Mouse (Mus musculus) cerebellum, adult 9-10 months (tissue): Measurements from ENCODE around the gene P2ry13.
A peak's percentile ranks its signal among the peaks of the same experiment; 100 is the strongest.

Experiments used
- DNase-seq: peaks from one replicate; pipeline ENCODE4 v3.0.0; 2022

P2ry13 gene

DNA sequence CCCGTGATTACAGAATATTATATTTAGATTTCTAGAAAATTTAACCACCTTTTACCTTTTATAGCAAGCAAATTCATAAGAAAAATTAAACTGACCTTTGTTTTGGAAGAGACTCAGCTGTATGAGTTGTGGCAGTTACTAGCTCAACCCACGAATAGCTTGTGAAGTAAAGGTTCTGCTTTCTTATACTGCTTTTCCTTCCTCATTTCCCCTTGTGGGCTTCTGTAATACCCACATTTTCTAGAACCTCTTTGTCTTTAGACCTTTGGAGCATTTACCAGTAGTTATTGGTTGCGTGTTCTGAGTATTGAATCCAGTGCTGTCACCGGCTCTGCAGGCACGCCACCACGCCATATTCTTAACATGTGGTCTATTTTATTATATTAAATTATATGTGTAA is at the start of gene P2ry13:
P2ry13 (minus strand) TSS at position 156 of the 400 bp plus-strand sequence.
- no peak for DNase-seq

DNA sequence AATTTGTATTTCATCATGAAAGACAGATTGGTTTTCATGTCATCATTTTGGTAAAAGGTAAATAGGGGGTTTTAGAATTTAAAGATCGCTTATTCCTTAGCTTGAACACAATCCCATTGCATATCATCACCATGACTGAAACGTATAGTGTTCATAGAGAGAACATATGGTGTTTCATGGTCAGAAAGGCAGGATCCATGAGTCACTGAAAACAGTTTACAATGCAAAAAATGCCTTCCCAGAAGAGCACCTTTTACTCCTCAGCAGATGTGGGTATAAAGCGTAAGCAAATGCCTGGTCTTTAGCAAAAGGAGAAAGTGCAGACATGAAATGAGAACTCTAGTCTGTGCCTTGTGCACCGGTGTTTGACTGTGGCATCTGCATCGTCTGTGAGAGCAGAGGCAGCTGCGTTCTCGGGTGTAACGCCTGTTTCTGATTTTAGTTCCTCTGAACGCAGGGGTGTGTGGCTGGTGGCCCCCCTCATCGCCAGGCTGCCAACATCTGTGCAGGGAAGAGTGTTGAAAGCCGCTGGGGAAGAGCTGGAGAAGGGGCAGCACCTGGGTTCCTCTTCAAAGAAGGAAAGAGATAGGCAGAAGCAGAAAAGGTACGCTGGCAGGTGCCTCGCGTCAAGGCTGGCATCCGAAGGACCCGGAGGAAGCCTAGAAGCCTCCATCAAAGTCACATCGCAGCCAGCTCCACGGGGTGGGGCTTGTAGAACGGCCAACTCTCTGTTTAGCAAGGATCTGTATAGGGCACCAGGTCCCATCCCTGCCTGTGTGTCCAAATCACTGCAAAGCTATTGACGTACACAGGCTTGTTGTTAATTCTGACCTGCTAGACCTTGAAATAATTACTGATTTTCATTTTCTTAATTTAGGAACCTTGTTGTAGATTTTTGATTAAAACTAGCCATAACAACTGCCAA is 47.3 kb upstream of the P2ry13 start:
- DNase-seq: no peak

DNA sequence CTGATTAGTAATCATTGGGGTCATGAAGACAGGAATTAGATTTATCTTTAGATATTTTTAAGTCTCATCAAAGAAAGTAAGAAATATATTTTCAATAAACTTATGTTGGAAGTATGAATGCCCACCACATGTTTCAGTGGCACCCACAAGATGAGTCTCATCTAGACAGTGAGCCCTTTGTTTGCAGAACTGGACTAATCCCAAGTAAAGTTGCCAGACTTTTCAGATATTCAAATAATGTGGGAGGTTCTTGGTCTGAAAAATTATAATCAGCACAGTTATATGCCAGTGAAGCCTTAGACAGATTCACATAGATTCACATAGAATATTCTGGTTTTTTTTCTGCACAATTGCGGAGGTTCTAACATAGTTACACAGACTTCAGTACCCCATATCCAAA is 39.8 kb upstream of the P2ry13 start:
- DNase-seq: no peak

DNA sequence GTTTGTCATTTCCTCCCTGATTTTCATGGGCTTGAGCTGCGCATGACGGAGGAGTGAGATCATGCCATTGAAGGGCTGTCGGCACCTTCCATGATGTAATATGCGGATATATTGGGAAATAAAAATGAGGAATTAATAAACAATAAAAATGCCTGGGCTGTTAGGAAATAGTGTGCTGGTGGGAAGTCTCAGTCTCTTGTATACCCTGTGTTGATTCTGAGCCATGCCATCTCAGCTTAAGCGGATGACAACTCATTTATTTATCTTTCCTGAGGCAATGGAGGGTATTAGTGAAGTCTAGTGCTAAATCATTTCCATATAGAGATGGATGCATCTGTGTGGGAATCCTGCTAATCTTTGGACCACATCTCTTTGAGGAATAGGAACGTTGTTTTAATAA is 37.3 kb upstream of the P2ry13 start:
- DNase-seq: no peak

DNA sequence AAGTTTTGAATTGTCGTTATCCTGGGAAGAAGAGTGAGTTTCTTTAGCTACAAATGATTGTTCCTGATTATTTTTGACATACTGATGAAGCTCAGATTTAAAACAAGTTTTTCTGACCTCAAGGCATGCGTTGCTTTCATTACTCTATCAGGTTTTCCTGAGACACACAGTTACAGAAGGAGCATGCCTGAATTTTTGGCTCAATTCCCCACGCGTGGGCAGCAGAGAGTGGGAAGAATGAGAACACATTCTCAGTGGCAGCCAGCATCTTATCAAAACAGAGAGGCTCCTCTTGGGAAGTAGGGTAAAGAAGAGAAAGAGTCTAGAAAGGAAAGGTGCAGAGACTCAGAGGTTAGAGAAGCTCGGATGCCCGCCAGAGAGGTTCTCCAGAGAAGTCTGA is 32.7 kb upstream of the P2ry13 start:
- DNase-seq: peak; percentile 52

DNA sequence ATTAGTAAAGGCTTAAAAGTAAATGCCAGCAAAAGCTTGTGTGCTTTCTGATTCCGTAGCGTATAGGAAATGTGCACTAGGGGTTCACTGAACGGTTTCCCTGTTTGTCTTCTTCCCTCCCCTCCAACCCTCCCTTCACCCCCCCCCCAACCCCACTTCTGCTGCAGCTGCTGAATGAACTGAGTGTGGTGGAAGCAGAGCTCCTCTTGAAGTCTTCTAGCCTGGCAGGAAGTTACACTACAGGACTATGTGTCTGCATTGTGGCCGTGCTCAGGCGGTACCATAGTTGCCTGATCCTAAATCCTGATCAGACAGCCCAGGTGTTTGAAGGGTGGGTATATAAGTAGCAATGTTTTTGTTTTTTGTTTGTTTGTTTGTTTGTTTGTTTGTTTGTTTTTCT is 24.2 kb upstream of the P2ry13 start:
- no peak for DNase-seq

DNA sequence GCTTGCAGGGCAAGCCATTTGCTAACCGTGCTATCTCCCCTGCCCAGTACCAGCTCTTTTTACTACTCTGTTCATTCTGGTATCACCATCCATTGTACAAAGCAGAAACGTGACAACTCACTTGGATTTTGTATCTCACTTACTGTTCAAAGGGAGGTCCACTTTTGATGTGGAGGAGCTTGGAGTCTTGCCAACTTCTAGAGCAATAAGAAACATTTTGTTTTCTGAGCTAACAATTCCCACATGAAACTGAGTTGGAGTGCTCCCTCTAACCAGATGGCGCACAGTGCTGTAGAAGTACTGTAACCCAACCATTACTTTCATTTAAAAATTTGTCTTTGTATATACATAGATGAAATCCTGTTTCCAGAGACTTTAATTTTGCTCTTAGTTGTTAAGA is 20.2 kb upstream of the P2ry13 start:
- no peak for DNase-seq

DNA sequence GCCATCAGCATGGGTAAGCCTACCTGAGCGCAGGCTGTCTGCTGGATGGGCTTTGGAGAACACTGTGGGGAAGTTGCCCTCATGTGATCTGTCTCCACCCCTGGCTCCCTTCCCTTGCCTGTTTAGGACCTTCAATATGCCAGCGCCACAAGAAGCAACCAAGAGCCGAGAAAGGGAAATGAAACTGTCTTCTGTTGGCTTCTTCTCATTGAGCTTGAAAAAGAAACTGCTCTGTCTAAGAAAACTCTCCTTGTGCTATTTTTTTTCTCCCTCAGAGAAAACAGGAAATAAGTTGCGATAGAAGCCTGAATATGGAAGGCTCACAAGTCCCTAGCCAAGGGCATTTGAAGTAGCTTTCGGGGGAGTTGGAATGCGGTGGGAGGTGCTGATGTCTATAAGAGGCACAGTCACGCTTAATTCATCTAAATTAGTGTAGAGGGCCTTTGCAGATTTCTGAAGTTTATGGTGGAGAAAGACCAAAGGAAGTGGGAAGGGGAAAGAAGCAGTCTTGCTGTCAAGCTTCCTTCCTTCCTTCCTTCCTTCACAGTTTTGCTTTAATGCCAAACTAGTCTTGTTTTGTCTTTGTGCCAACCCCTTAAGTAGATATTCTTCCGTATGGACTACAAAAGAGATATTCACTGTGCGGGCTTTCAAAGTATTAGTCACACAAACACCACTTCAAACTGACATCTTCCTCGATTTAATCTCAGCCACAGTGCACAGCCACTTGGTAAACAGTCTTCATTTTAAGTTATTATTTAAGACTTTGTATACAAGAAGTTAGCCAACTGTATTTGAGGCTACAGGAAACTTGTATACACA is 18.3 kb upstream of the P2ry13 start:
- DNase-seq: no peak

DNA sequence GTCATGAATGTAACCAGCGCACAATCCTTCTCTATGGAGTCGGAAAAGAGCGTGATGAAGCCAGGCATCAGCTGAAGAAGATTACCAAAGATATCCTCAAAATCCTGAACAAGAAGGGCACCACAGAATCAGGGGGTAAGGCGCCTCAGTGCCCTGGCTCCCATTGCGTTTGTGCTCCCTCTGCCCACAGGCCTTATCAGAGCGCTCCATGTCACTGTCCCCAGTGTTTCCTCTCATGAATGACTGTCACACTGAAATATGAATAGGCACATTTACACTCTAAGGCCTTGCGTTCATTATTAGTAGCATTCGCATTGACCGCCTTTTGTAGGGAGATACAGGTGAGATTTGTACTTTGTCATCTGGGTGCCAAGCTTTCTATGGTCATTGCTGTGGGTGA is 17.0 kb upstream of the P2ry13 start:
- DNase-seq: no peak

DNA sequence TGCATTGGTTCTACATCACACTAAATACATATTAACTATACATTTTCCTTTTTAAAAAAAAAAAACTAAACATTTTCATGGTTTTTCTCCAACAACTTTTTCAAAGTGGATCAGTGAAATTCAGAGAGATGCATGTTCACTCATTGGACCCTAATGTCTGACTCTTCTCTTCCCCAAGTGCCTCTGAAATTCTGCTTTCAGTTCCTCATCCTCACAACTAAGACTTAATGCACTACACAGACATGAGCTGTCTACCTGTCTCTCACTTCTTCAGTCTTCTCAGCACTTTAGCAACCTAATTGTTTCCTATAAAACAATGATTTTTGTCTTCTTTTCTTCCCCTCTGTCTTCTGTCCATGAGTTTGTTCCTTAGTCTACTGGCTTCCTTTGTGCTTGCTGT is 14.7 kb upstream of the P2ry13 start:
- no peak for DNase-seq

DNA sequence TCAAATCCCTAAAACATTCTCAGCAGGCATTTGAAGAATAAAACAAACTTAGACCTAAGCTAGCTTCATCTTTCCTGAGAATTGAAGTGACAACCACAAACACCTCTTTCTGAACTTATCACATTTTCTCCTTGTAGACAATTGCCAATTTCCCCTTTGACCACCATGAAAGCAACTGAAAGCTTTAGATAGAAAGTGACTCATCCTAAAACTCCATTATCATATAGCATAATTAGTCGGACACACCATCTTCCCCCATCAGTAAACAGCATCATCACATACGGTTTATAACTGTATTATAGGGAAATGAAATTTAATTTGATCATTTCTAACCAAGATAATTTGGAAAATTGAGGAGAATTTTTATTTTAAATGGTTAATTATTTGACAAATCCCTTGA is 11.6 kb upstream of the P2ry13 start:
- no peak for DNase-seq

DNA sequence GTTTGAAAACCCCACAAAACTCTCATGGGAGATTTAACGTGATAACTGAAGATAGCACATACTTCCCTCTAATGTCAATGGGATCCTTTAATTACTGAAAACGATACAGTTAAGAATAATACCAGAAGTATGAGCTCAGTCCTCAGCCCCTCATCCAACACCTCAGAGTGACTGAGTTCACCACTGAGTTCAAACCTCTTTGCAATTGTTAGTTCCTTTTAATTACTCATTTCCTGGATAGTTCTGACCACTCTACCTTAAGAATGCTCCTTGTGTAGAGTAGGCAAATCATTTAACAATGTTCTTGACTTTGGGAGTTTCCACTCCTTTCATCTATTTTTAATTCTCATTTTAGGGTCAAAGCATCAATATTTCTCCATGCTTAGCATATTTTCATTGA is 8.6 kb upstream of the P2ry13 start:
- no peak for DNase-seq

DNA sequence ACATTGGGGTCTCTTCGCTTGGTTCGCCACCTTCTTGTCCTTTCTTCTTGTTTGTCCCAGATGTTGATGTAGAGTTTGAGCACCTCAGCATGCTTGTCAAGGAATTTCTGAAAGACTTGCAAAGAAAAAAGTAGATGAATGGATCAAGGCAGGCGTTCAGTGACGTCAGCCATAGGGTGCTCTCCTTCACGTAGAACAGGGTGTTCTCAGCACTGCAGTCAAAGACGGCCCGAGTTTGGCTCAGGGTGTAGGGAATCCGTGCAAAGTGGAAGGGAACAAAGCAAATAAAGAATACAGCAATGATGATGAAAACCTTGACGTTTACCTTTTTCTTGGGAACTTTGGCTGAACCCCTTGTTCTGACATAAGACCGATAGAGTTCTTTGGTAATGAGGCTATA is 6.5 kb upstream of the P2ry13 start:
- no peak for DNase-seq

DNA sequence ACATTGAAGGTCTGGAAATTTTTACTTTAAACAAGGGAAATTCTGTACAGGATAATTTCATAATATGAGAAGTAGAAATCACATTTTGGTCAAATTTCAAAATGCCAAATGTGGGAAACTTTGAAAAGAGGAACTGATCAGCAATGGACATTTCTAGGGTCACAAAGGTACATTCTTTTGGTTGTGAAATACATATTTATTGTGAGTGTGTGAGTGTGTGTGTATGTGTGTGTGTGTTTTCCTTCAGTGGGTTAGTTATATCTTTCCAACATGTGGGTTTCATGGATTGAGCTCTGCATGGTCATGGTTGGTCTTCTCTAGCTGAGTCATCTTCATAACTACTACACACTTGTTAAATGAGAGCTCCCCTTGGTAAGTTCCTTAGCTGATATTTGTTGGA is 1.7 kb upstream of the P2ry13 start:
- DNase-seq: no peak

DNA sequence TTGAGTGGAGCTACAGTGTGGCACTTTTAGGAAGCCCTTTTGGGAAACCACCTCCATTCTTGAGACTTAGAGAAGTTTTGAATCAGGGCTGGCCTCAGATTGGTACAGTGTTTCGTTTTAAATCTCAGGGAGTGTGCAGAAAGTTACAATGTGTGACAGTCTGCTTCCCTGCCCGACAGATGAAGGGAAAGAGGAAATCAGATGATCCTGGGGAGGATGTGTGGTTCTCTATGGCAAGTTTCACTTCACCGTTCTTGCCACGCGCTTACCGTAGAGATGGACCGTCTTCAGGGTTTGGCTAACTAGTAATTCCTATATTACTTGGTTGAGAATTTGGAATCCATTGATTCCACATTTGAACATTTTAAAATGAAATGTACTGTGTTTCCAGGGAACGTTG is 1.1 kb upstream of the P2ry13 start:
- DNase-seq: no peak

DNA sequence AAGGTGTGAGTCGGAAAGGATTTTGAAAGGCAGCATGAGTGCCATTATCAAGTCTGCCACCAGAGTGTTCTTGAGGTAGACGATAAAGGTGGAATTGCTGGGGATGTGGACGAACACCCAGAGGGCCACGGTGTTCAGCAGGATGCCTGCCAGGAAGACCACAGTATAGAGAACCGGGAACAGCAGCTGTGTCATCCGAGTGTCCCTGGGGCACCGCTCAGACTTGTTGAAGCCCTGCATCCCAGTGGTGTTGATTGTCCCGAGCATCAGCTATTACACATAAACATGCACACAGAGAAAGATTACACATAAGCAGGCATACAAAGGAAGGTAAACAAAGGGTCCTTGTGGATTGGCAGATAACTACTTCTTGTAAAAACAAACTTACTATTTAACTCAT is 593 bp downstream of the P2ry13 start:
- DNase-seq: no peak

DNA sequence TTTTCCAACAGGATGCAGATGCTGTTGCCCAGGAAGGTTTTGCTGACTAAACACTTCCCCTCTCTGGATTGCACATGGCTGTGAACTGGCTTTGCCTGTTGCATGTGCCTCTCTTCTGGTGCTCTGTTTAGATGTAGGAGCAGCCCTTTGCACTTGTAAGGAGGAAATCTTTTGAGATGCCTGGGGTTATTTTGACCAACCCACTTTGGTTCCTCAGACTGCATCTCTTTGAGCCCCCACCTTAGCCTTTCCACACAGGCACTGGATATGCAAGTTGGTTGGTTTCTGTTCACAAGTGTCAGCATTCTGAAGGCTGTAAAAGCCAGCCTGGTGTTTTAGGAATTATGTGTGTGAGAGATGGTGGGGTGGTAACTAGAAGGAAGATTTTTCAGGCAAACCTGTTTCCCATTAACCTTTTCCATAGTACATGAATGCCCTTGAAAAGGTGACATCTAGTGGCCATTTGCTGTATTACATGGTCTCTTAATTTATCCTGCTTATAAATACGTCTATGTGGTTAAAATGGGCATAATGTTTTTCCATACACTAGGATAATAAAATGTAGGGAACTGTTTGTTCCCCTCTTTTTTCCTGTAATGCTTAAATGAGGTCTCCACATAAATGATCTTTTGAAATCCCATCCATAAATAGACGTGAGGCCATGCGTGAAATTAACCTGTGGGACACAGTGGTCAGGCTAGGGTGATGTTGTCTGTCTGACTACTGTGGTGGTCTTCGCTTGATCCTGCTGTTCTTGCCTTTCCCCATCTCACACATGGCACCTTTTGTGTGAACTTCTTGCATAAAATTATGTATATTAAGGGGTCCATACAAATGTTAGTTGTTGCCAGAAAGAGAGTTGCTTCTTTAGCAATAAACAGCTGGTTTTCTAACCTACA is 1.8 kb downstream of the P2ry13 start:
- DNase-seq: peak; percentile 93

DNA sequence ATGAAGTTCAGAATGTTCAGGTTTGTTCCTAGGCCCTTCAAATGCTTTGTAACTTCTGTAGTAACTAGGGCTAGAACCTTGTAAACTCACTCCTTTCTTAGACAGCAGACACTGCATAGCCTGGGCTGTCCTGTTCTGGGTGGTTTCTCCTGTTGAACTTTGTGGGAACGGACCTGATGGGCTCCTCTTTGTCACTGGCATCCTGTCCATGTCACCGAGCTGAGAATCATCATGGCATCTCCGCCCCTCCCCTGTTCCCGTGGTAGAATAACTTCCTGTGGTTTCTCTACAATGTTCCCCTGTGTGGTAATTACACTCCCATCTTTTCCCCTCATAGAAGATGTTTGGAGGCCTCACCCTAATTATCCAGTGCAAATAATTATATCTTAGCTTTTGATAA is 4.7 kb downstream of the P2ry13 start:
- DNase-seq: no peak

DNA sequence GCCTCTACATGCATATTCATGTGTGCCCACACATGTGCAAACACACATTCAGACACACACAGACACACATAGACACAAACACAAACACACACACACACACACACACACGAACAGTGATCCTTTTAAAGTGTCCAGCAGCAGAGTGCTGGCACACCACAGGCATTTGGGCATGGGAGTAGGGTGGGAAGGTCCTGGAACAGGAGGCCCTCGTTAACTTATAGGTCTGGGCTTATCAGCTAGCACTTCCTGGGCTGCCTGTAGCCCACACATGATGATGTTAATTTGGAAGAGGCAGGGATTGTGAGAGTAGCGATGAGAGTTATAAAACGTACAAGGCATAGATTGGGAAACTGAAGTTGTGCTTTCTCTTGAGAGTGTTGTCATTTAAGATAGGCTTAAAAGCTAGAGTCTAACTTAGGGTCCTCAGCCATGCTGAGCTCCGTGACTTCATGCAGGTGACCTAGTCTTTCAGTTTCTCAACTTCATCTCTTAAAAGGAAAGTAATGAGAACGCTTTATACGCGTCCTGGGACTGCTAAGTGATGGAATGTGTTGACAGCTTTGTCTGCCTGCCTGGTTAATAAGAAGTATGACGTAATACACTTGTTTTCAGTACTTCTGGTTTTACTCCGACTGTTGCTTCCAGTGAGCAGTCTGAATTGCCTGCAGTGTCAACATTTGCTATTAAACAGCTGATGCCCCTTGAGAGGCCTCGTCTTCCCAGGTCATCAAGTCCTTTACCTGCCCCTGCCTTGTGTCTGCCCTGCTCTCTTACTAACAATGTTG is 5.8 kb downstream of the P2ry13 start:
- no peak for DNase-seq

DNA sequence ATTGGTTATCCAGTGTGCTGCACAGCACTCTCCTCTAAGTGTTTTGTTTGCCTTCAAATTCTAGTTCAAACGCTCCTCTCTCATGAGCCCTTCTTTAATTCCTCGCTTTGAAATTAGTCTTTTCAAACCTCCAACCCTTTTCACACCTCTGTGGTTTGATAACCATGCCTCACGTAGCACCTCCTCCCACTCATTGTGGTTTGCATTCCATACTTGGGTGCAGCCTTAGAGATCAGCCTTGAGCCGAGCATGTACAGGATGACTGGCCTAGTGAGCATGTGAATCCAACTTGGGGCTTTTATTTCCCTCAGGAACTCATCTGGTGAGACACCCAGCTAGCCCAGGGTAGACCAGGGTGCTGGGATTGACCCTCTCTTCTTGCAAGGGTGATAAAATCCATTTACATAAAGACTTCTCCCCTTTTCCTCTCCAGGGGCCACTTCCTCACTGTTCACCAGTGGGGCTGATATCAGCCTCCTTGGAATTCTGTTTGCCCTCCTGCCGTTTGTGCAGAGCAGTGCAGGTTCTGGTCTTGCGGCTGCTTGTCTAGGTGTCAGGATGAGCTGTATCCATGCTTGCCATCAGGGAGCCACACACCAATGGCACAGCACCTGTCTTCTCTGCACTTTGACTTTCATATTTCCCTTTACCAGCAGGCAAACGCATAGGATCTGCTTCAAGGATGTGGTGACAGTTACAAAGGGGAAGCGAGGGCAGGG is 6.7 kb downstream of the P2ry13 start:
- no peak for DNase-seq

DNA sequence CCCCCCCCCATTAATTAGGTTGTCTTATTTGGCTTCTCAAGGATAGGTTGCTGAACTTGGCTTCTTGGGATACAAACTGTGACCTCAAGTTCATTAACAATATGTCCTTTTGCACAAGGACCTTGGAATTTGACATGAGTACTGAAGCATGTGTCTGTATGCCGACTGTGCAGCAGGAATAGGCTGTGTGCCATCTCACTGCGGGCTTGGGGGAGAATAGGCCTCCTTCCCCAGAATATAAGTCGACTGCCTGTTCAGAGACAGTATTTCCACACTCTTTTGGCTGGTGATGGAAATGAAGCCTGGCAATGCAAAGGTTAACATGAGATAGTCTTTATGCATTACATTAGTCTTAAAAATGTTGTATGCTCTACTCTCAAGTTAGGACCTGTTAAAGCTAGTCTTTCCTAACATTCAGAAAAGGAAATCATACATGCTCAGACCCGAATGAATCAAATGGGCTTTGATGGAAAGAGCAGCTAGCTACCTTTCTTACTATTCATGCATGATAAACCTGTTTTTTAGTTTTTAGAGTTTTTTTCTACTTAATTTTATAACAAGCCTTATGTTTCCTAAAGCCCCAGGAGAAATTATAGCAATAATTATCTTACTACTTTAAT is 13.2 kb downstream of the P2ry13 start:
- peak; percentile 44 for DNase-seq
